Mouse (Mus musculus) G1E (cell line): ENCODE data around the gene Srrm3.

Experiments
- CTCF ChIP-seq: IDR thresholded peaks from 2 replicates; pipeline ENCODE4 v1.5.1; 2012; ENCODE audit warnings: low read depth, low read length, inconsistent platforms, mixed read lengths
- GATA1 ChIP-seq: IDR thresholded peaks from 2 replicates; pipeline ENCODE4 v1.6.1; 2012; ENCODE audit warnings: borderline replicate concordance, low read length, inconsistent platforms, mixed read lengths
- POLR2AphosphoS5 ChIP-seq: IDR thresholded peaks from 2 replicates; pipeline ENCODE4 v1.6.1; 2012; ENCODE audit warnings: low read depth, low read length, inconsistent platforms; ENCODE audit not compliant: insufficient replicate concordance
- TAL1 ChIP-seq: conservative IDR thresholded peaks from 2 replicates; pipeline ENCODE4 v1.6.1; 2012; ENCODE audit warnings: low read depth, low read length, inconsistent platforms, mixed read lengths

DNA sequence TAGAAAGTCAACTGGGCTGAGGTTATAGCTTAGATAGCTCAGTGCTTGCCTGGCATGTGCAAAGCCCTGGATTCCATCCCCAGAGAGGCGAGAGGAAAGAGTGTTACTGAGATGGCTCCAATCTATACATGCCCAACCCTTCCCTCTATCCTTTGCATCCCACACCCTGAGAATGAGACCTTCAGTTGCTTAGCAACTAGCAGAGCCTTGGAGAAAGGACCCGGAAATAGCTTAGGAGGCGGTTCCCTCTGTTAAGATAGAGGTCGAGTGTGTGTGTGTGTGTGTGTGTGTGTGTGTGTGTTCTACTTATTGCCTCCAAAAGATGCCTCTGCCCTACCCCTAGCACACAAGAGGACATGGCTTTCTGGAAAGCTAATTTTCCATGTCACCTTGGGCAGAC lies 26.0 kb downstream of the Srrm3 start:
- no peak for TF ChIP-seq CTCF
- TF ChIP-seq GATA1, result no peak
- TF ChIP-seq POLR2AphosphoS5, result no peak
- no peak for TF ChIP-seq TAL1
